Mouse (Mus musculus) MEL (cell line): ENCODE measurements around the gene Map2k5.

Source experiments
- CTCF ChIP-seq, 3 experiments: IDR thresholded peaks in 2 of 3; conservative IDR thresholded peaks in 1 of 3; 2 replicates each; pipeline ENCODE4 v1.5.1; 2011 to 2012; ENCODE audit warnings: low read length in 3 of 3, low read depth in 2 of 3, mild to moderate bottlenecking in 2 of 3, improper control_type of control experiment in 1 of 3, inconsistent platforms in 1 of 3, mixed read lengths in 1 of 3, moderate library complexity in 1 of 3; ENCODE audit not compliant: control insufficient read depth in 1 of 3, insufficient read depth in 1 of 3, poor library complexity in 1 of 3, severe bottlenecking in 1 of 3
- ELF1 ChIP-seq: IDR thresholded peaks from 2 replicates; pipeline ENCODE4 v1.6.1; 2014; ENCODE audit warnings: low read depth, mild to moderate bottlenecking, inconsistent platforms, low read length, improper control_type of control experiment, moderate library complexity
- GABPA ChIP-seq: IDR thresholded peaks from 2 replicates; pipeline ENCODE4 v1.6.1; 2012; ENCODE audit warnings: low read depth, mild to moderate bottlenecking, inconsistent platforms, low read length, improper control_type of control experiment, moderate library complexity
- HCFC1 ChIP-seq: IDR thresholded peaks from 2 replicates; pipeline ENCODE4 v1.6.1; 2012; ENCODE audit warnings: low read depth, mild to moderate bottlenecking, inconsistent platforms, low read length, improper control_type of control experiment, moderate library complexity
- MXI1 ChIP-seq: IDR thresholded peaks from 2 replicates; pipeline ENCODE4 v1.6.1; 2011; ENCODE audit warnings: mild to moderate bottlenecking, low read depth, low read length, improper control_type of control experiment

- TF ChIP-seq MXI1 (no peak), HCFC1 (no peak), ELF1 (no peak), CTCF (IDR thresholded peaks at IDR 0.05 in 2 of 3, conservative IDR thresholded peaks at IDR 0.05 in 1 of 3; ENCODE audit: control insufficient read depth in 1 of 3, insufficient read depth in 1 of 3, low read depth in 2 of 3, low read length in 3 of 3, poor library complexity in 1 of 3, severe bottlenecking in 1 of 3) (no peak), GABPA (no peak)
Measured at GRCm38 (mm10) chr9:63257739-63258138, 120.0 kb downstream of the Map2k5 start.
